Mouse (Mus musculus): Measurements from ENCODE around the gene Vmn1r60. TPM values are rescaled to one million over a fixed set of nuclear protein-coding genes. Genes with fewer than 3 reads are reported as not detected.

Vmn1r60 gene
- not detected for polyA plus RNA-seq (2014; fragmentation: Illumina TruSeq; extraction: RNeasy Lipid Tissue Mini Kit (QIAGEN cat#74804); ENCODE audit: low read depth, low replicate concordance)

DNA sequence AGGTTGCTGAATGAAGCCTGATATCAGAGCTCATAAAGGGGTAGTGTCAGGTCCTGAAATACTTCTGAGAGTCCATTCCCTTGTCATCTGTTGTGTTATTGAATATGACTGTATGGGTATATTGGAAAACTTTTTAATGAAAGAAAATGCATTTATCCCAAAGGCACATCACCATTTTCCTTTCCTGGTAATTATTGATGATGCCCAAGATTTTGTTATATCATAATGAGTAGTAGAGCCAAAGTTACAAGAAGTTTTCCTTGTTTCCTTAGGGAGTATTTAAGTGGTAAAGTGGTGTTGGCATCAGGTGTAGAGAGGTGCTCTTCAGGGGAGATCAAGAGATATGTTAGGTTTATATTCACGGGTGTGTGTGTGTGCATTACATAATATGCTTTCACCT lies at the start of gene Vmn1r60:
Gene Vmn1r60 (minus strand): TSS at position 101 of the 400 bp plus-strand sequence.

DNA sequence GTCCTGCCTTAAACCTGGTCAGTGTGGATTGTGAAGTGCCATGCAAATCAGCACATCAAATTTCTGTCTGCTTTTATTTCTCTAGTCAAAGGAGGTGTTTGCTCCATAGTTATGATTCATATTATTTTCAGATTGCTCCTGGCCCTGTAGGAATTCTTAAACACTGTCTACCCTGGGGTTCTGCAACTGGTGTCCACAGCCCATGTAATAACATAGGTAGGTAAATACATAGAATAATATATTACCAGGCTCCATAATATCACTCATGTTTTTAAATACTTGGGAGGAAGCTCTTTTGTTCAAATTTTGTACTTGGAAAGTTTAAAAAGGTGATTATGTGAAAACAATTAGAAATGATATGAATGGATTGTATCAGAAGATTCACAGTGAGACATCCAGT lies 53.3 kb downstream of the Vmn1r60 start, which contains the start of gene Vmn2r28:
Gene Vmn2r28 (minus strand): TSS at position 101 of the 400 bp plus-strand sequence.

Other genes with a start within 250 kb of the Vmn1r60 start
- not detected for gene Gm5065, start 196.8 kb downstream of the Vmn1r60 start, polyA plus RNA-seq (2014; fragmentation: Illumina TruSeq; extraction: RNeasy Lipid Tissue Mini Kit (QIAGEN cat#74804); ENCODE audit: low read depth, low replicate concordance)
- not detected for gene Nlrp2, start 196.3 kb downstream of the Vmn1r60 start, polyA plus RNA-seq (2014; fragmentation: Illumina TruSeq; extraction: RNeasy Lipid Tissue Mini Kit (QIAGEN cat#74804); ENCODE audit: low read depth, low replicate concordance)
- gene Vmn1r58, start 133.9 kb downstream of the Vmn1r60 start, polyA plus RNA-seq (2014; fragmentation: Illumina TruSeq; extraction: RNeasy Lipid Tissue Mini Kit (QIAGEN cat#74804); ENCODE audit: low read depth, low replicate concordance) = not detected
- gene Vmn1r59, start 90.5 kb downstream of the Vmn1r60 start, polyA plus RNA-seq (2014; fragmentation: Illumina TruSeq; extraction: RNeasy Lipid Tissue Mini Kit (QIAGEN cat#74804); ENCODE audit: low read depth, low replicate concordance) = not detected
- gene Vmn2r28, start 53.4 kb downstream of the Vmn1r60 start, polyA plus RNA-seq (2014; fragmentation: Illumina TruSeq; extraction: RNeasy Lipid Tissue Mini Kit (QIAGEN cat#74804); ENCODE audit: low read depth, low replicate concordance) = not detected
- gene Vmn1r61, start 66.0 kb upstream of the Vmn1r60 start, polyA plus RNA-seq (2014; fragmentation: Illumina TruSeq; extraction: RNeasy Lipid Tissue Mini Kit (QIAGEN cat#74804); ENCODE audit: low read depth, low replicate concordance) = not detected
- not detected for gene Vmn1r62, start 126.3 kb upstream of the Vmn1r60 start, polyA plus RNA-seq (2014; fragmentation: Illumina TruSeq; extraction: RNeasy Lipid Tissue Mini Kit (QIAGEN cat#74804); ENCODE audit: low read depth, low replicate concordance)